Mouse (Mus musculus) forebrain, postnatal 0 days (tissue): ENCODE data around the gene Kcnk10. TPM values are rescaled to one million over a fixed set of nuclear protein-coding genes. Genes with fewer than 3 reads are reported as not detected.

Source experiments
- ATAC-seq: fragments of 200-750 bp; cut with Nextera tagmentation; 2 replicates; pipeline ENCODE4 v1.8.0; 2017; ENCODE audit warnings: mild to moderate bottlenecking, moderate library complexity
- DNase-seq: peaks from one replicate; pipeline ENCODE4 v3.0.0-alpha.2; 2015
- H3K27ac ChIP-seq: fragments of 300-500 bp; sonication (generic); 2 replicates; pipeline ENCODE4 v1.5.1; 2014; ENCODE audit warnings: low read depth, mild to moderate bottlenecking, antibody characterized with exemption, low read length, moderate library complexity, mixed read lengths
- H3K27me3 ChIP-seq: fragments of 300-500 bp; sonication (generic); 2 replicates; pipeline ENCODE4 v1.6.1; 2014; ENCODE audit warnings: mild to moderate bottlenecking, low read length, mixed read lengths; ENCODE audit not compliant: insufficient read depth
- H3K36me3 ChIP-seq: fragments of 300-500 bp; sonication (generic); 2 replicates; pipeline ENCODE4 v1.6.1; 2014; ENCODE audit warnings: mild to moderate bottlenecking, moderate library complexity; ENCODE audit not compliant: insufficient read depth
- H3K4me1 ChIP-seq: fragments of 300-500 bp; sonication (generic); 2 replicates; pipeline ENCODE4 v1.6.1; 2014; ENCODE audit warnings: antibody characterized with exemption; ENCODE audit not compliant: insufficient read depth
- H3K4me2 ChIP-seq: fragments of 300-500 bp; sonication (generic); 2 replicates; pipeline ENCODE4 v1.6.1; 2014; ENCODE audit warnings: low read depth, mild to moderate bottlenecking, moderate library complexity
- H3K4me3 ChIP-seq: fragments of 300-500 bp; sonication (generic); 2 replicates; pipeline ENCODE4 v1.5.1; 2014; ENCODE audit warnings: low read depth, low read length, mixed read lengths
- H3K9ac ChIP-seq: fragments of 300-500 bp; sonication (generic); 2 replicates; pipeline ENCODE4 v1.6.1; 2014; ENCODE audit warnings: mild to moderate bottlenecking
- H3K9me3 ChIP-seq: fragments of 300-500 bp; sonication (generic); 2 replicates; pipeline ENCODE4 v1.6.1; 2016; ENCODE audit warnings: low read length
- CTCF ChIP-seq: sonication (generic); IDR thresholded peaks from 2 replicates; pipeline ENCODE4 v1.5.1; 2016; ENCODE audit warnings: antibody characterized with exemption, control low read depth, low read depth
- WGBS: fragments of 180-500 bp; shearing (Covaris S2); extraction: QIAGEN DNeasy Blood & Tissue Kit; methylation state at CpG from one replicate; pipeline ENCODE4 v1.1.7; 2014; 5-methylcytosine and 5-hydroxymethylcytosine counted together
- polyA plus RNA-seq: library from polyadenylated mRNA; unstranded; fragments of >200 nt; fragmentation: Nextera tagmentation; extraction: Ambion mirVana; gene quantifications from 2 replicates; pipeline ENCODE4 v1.2.1, GENCODE M21; 2015
- total RNA-seq: library from RNA; depleted of rRNA; stranded (reverse); fragments of >200 nt; gene quantifications from 2 replicates; pipeline ENCODE4 v1.2.3, GENCODE M21; 2014; rRNA removed

Kcnk10 gene
- total and polyA plus RNA-seq, 2 experiments from 2014 or later = 40.9 to 59.7 TPM

GRCm38 (mm10) chr12:98389618-98390017 is 188.5 kb downstream of the Kcnk10 start:
- no peak overlapping the region for H3K4me3 ChIP-seq
- no peak for DNase-seq
- no peaks in the 10 kb centered on the region for H3K9me3 ChIP-seq
- no peak for ATAC-seq
- no peak for TF ChIP-seq CTCF
- H3K27me3 ChIP-seq = no peaks in the 10 kb centered on the region
- H3K36me3 ChIP-seq = no peaks in the 10 kb centered on the region
- no peaks in the 10 kb centered on the region for H3K4me1 ChIP-seq
- no peak overlapping the region for H3K9ac ChIP-seq
- no peak overlapping the region for H3K4me2 ChIP-seq
- no peak overlapping the region for H3K27ac ChIP-seq
- 92% methylated on average over 4 of the region's 4 CpGs for WGBS

Other genes with a start within 250 kb of the Kcnk10 start
- gene Spata7, start 49.8 kb upstream of the Kcnk10 start, total RNA-seq = 35.4 and 35.5 TPM in 2 replicates
- gene Spata7, start 49.8 kb upstream of the Kcnk10 start, polyA plus RNA-seq = 23.2 and 32.2 TPM in 2 replicates
- 3.1 and 4.0 TPM in 2 replicates for gene Ptpn21, start 159.1 kb upstream of the Kcnk10 start, total RNA-seq
- 1.2 and 1.3 TPM in 2 replicates for gene Ptpn21, start 159.1 kb upstream of the Kcnk10 start, polyA plus RNA-seq
- gene Zc3h14, start 168.7 kb upstream of the Kcnk10 start, total RNA-seq = 130 and 134 TPM in 2 replicates
- gene Zc3h14, start 168.7 kb upstream of the Kcnk10 start, polyA plus RNA-seq = 103 and 113 TPM in 2 replicates